Mouse (Mus musculus) heart, embryonic 13.5 days (tissue): ENCODE measurements around the gene Dync1li1. TPM values are rescaled to one million over a fixed set of nuclear protein-coding genes. Genes with fewer than 3 reads are reported as not detected.
"Not testable (repeated sequence)": the region's sequence is repeated elsewhere in the genome, so short reads cannot be mapped to it uniquely, and the experiment has no call there.

Source experiments
- ATAC-seq: fragments of 200-750 bp; cut with Nextera tagmentation; 2 replicates; pipeline ENCODE4 v1.8.0; 2017; ENCODE audit warnings: moderate TSS enrichment; ENCODE audit not compliant: insufficient number of reproducible peaks, low FRiP score, low TSS enrichment; ENCODE audit errors: extremely low read depth
- H3K27ac ChIP-seq: fragments of 300-500 bp; sonication (generic); replicated peaks from 2 replicates; pipeline ENCODE4 v1.5.1; 2015; ENCODE audit warnings: moderate library complexity, mild to moderate bottlenecking, inconsistent platforms
- H3K27me3 ChIP-seq: fragments of 300-500 bp; sonication (generic); replicated peaks from 2 replicates; pipeline ENCODE4 v1.6.1; 2015; ENCODE audit warnings: mild to moderate bottlenecking, inconsistent platforms
- H3K36me3 ChIP-seq: fragments of 300-500 bp; sonication (generic); 2 replicates; pipeline ENCODE4 v1.6.1; 2015; ENCODE audit warnings: mild to moderate bottlenecking, inconsistent platforms
- H3K4me1 ChIP-seq: fragments of 300-500 bp; sonication (generic); 2 replicates; pipeline ENCODE4 v1.6.1; 2015; ENCODE audit warnings: inconsistent platforms
- H3K4me2 ChIP-seq: fragments of 300-500 bp; sonication (generic); 2 replicates; pipeline ENCODE4 v1.6.1; 2015; ENCODE audit warnings: inconsistent platforms, mild to moderate bottlenecking, moderate library complexity
- H3K4me3 ChIP-seq: fragments of 300-500 bp; sonication (generic); 2 replicates; pipeline ENCODE4 v1.5.1; 2015; ENCODE audit warnings: moderate library complexity, mild to moderate bottlenecking, inconsistent platforms
- H3K9ac ChIP-seq: fragments of 300-500 bp; sonication (generic); 2 replicates; pipeline ENCODE4 v1.6.1; 2015; ENCODE audit warnings: inconsistent platforms, mild to moderate bottlenecking, moderate library complexity
- H3K9me3 ChIP-seq: fragments of 300-500 bp; sonication (generic); 2 replicates; pipeline ENCODE4 v1.6.1; 2016; ENCODE audit warnings: inconsistent platforms
- WGBS: fragments of 180-500 bp; shearing (Covaris S2); methylation state at CpG from one replicate; pipeline ENCODE4 v1.1.7; 2015; ENCODE audit warnings: mixed read lengths; 5-methylcytosine and 5-hydroxymethylcytosine counted together
- polyA plus RNA-seq: library from polyadenylated mRNA; unstranded; fragments of >200 nt; fragmentation: Nextera tagmentation; extraction: Ambion mirVana; gene quantifications from 2 replicates; pipeline ENCODE4 v1.2.1, GENCODE M21; 2015

The Dync1li1 gene
- polyA plus RNA-seq, 1 experiment from 2014 or later = 74.5 TPM

DNA sequence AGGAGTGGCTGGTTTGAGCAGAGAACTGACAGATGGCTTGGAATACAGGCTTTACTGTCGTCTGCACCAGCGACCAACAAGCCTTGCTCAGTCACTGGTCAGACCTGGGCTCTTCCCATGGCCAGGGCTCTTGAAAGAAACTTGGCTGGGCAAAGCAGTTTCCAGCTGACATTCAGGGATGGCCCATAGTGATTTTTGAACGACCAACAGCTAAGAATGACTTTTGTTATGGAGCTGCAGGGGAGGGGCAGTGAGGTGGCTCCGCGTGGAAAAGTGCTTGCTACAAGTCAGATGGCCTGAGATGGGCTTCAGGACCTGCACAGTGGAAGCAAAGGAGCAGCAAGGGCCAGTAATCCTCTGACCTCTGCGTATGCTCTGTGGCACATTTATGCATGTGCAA, 10.7 kb downstream of the Dync1li1 start:
- Histone ChIP-seq H3K4me1 (peaks cover 14% of the 10 kb centered on the region; the same call in 1 of the 2 replicates), H3K4me3 (no peak overlapping the region), H3K27me3 (no peaks in the 10 kb centered on the region), H3K4me2 (no peak overlapping the region), H3K9ac (no peak overlapping the region), H3K9me3 (no peaks in the 10 kb centered on the region), H3K36me3 (peaks cover 37% of the 10 kb centered on the region), H3K27ac (no peak overlapping the region)
- 75% methylated on average over 6 of the region's 6 CpGs for WGBS
- no peak for ATAC-seq

DNA sequence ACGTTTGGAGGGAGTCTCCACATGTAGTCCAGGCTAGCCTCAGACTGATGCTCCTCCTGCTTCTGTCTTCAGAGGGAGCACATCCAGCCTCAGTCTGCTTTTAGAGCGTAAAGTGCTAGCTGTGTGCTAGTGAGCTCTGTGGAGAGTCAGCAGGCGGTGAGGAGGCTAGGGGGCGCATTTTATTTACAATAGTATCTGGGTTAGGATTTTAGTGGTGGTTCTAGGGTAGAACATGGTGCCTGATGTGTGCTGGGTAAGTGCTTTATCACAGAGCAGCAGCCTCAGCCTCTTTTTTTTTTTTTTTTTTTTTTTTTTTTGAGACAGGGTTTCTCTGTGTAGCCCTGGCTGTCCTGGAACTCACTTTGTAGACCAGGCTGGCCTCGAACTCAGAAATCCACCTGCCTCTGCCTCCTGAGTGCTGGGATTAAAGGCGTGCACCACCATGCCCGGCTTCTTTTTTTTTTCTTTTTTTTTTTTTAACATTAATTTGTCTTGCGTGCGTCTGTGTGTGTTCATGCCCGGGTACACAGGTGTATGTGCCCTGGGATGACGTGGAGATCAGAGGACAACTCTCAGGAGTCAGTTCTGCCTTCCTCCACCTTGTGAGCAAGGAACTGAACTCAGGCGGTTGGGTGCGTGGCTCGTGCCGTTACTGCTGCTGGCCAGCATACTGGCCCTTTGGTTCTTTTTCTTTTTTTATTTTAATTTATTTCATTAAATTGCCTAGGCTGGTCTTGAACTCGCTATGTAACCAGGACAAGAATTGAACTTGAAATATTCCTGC, 11.5 kb downstream of the Dync1li1 start:
- Histone ChIP-seq H3K4me2 (no peak overlapping the region), H3K36me3 (peaks cover 35% of the 10 kb centered on the region), H3K4me3 (no peak overlapping the region), H3K4me1 (peaks cover 18% of the 10 kb centered on the region; the same call in 1 of the 2 replicates), H3K27me3 (no peaks in the 10 kb centered on the region), H3K27ac (no peak overlapping the region), H3K9ac (no peak overlapping the region), H3K9me3 (no peaks in the 10 kb centered on the region)
- WGBS = 91% methylated on average over 16 of the region's 16 CpGs
- ATAC-seq = no peak

GRCm38 (mm10) chr9:114701031-114701430, 12.4 kb downstream of the Dync1li1 start:
- 81% methylated on average over 2 of the region's 2 CpGs for WGBS

DNA sequence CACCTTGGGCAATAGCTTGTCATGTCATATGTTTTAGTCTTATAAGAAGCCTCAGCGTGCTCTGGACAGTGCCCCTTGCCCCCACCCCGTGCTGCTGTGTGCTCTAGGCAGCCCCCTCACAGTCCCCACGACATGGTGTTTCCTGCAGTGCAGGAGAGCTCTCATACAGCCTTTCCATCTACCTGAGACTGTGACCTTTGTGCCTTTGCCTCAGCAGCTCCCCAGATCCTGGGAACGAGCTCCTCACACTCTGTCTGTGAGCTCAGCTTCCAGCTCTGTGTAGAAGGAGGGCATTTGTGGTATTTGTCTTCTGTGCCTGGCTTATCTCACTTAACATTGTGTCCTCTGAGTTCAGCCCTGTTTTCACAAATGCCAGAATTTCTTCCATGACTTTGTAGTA, 13.3 kb downstream of the Dync1li1 start:
- no peak for ATAC-seq
- Histone ChIP-seq H3K36me3 (peaks cover 51% of the 10 kb centered on the region), H3K27ac (no peak overlapping the region), H3K27me3 (no peaks in the 10 kb centered on the region), H3K9ac (no peak overlapping the region), H3K9me3 (no peaks in the 10 kb centered on the region), H3K4me2 (no peak overlapping the region), H3K4me1 (peaks cover 18% of the 10 kb centered on the region; the same call in 1 of the 2 replicates), H3K4me3 (no peak overlapping the region)
- 77% methylated on average over 4 of the region's 4 CpGs for WGBS

More at GRCm38 (mm10) chr9:114701031-114701430, 12.4 kb downstream of the Dync1li1 start:
- peaks cover 18% of the 10 kb centered on the region; the same call in 1 of the 2 replicates for H3K4me1 ChIP-seq
- H3K36me3 ChIP-seq = peaks cover 45% of the 10 kb centered on the region
- H3K4me2 ChIP-seq = no peak overlapping the region
- peak overlapping the region; percentile 24; the same call in 1 of the 2 replicates for H3K27ac ChIP-seq
- H3K9ac ChIP-seq = no peak overlapping the region
- no peaks in the 10 kb centered on the region for H3K27me3 ChIP-seq
- ATAC-seq = no peak
- H3K9me3 ChIP-seq = no peaks in the 10 kb centered on the region
- H3K4me3 ChIP-seq = no peak overlapping the region

- Histone ChIP-seq H3K9ac (no peak overlapping the region), H3K9me3 (no peaks in the 10 kb centered on the region), H3K4me2 (no peak overlapping the region), H3K27me3 (no peaks in the 10 kb centered on the region), H3K4me3 (no peak overlapping the region), H3K27ac (no peak overlapping the region), H3K36me3 (peaks cover 83% of the 10 kb centered on the region), H3K4me1 (peaks cover 12% of the 10 kb centered on the region; the same call in 1 of the 2 replicates)
- no peak for ATAC-seq
- 66% methylated on average over 4 of the region's 4 CpGs for WGBS
These were observed 19.2 kb downstream of the Dync1li1 start for GRCm38 (mm10) chr9:114707805-114708204.

DNA sequence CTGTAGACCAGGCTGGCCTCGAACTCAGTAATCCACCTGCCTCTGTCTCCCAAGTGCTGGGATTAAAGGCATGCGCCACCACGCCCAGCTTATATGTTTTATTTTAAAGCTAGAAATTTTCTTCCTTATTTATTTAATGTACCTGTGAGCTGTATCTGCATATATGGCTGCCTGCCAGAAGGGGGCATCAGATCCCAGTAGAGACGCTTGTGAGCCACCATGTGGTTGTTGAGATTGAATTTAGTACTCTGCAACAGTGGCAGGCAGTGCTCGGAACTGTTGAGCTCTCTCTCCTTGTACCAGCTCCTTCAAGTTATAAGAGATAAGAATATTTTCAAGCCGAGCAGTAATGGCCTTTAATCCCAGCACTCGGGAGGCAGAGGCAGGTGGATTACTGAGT, 21.8 kb downstream of the Dync1li1 start:
- ATAC-seq = no peak
- Histone ChIP-seq H3K9ac (no peak overlapping the region), H3K36me3 (peaks cover 94% of the 10 kb centered on the region), H3K9me3 (no peaks in the 10 kb centered on the region), H3K4me2 (no peak overlapping the region), H3K4me3 (no peak overlapping the region), H3K27me3 (no peaks in the 10 kb centered on the region), H3K27ac (no peak overlapping the region), H3K4me1 (peaks cover 8% of the 10 kb centered on the region; the same call in 1 of the 2 replicates)
- WGBS = 75% methylated on average over 7 of the region's 7 CpGs

- no peak for ATAC-seq
- Histone ChIP-seq H3K36me3 (peaks cover 97% of the 10 kb centered on the region), H3K4me1 (no peaks in the 10 kb centered on the region), H3K27me3 (no peaks in the 10 kb centered on the region), H3K4me3 (no peak overlapping the region), H3K27ac (no peak overlapping the region), H3K9me3 (no peaks in the 10 kb centered on the region), H3K4me2 (no peak overlapping the region), H3K9ac (no peak overlapping the region)
- WGBS = 93% methylated on average over 7 of the region's 7 CpGs
These were observed 24.9 kb downstream of the Dync1li1 start for GRCm38 (mm10) chr9:114713481-114713880.

GRCm38 (mm10) chr9:114716677-114717331, 28.2 kb downstream of the Dync1li1 start:
- peaks cover 99% of the 10 kb centered on the region for H3K36me3 ChIP-seq
- H3K4me2 ChIP-seq = no peak overlapping the region
- no peak overlapping the region for H3K9ac ChIP-seq
- no peaks in the 10 kb centered on the region for H3K27me3 ChIP-seq
- 79% methylated on average over 18 of the region's 18 CpGs for WGBS
- no peaks in the 10 kb centered on the region for H3K4me1 ChIP-seq
- no peak overlapping the region for H3K27ac ChIP-seq
- no peak for ATAC-seq
- H3K9me3 ChIP-seq = no peaks in the 10 kb centered on the region
- no peak overlapping the region for H3K4me3 ChIP-seq

GRCm38 (mm10) chr9:114727315-114727714, 38.7 kb downstream of the Dync1li1 start:
- WGBS = 7% methylated on average over 3 of the region's 3 CpGs

DNA sequence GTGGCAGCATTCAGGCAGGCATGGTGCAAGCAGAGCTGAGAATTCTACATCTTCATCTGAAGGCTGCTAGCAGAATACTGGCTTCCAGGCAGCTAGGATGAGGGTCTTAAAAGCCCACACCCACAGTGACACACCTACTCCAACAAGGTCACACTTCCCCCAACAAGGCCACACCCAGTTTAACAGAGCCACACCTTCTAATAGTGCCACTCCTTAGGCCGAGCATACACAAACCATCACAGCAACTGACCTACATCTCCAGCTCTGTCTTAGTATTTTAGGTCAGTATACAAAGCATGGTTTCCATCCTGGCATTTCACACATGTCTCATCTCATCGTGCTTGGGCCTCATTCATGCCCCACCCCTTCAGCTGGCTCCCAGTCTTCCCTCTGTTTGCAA, 39.8 kb downstream of the Dync1li1 start:
- ATAC-seq, H3K27me3 ChIP-seq, H3K4me3 ChIP-seq, H3K9me3 ChIP-seq, H3K27ac ChIP-seq, H3K4me2 ChIP-seq, H3K9ac ChIP-seq: not testable (repeated sequence)
- WGBS = 48% methylated on average over 2 of the region's 2 CpGs
- peaks cover 22% of the 10 kb centered on the region for H3K36me3 ChIP-seq
- H3K4me1 ChIP-seq = peaks cover 22% of the 10 kb centered on the region

More at GRCm38 (mm10) chr9:114727315-114727714, 38.7 kb downstream of the Dync1li1 start:
- H3K4me2 ChIP-seq = no peak overlapping the region
- no peaks in the 10 kb centered on the region for H3K27me3 ChIP-seq
- H3K9ac ChIP-seq = no peak overlapping the region
- peaks cover 11% of the 10 kb centered on the region for H3K4me1 ChIP-seq
- no peak overlapping the region for H3K4me3 ChIP-seq
- H3K9me3 ChIP-seq = no peaks in the 10 kb centered on the region
- no peak for ATAC-seq
- H3K27ac ChIP-seq = no peak overlapping the region
- H3K36me3 ChIP-seq = peaks cover 33% of the 10 kb centered on the region

DNA sequence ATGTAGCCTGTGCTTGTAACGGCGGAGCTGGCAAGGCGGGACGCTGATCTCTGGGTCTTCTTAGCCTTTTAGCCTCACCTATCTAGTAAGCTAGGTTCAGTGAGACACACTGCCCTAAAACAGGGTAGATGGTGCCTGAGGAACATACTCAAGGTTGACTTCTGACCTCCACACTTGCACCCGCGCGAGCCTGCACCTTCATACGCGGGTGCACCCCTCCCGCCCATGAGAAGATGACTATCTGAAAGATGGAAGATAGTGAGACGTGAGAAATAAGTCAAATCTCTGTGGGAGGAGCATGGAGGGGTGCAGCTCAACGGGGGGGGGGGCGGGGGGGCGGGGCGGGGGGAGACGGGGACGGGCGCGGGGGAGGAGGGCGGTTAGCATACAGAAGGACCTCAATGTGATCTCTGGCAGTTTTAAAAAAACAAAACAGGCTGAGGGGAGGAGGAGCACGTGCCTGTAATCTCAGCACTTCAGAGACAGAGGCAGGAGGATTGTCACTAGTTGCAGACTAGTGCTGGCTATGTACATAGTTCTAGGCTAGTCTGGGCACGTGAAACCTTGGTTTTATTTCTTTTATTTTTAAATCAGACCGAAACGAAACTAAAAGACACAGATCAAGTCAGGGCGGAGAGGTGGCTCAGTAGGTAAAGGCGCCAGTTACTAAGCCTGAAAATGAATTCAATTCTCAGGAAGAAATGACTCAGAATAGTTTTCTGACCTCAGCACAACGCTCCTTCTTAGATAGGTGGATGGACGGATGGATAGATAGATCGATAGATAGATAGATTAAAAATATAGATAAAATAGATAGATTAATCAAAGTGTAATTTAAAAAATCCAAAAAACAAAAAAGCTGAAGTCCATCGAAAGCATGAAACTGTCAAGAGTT, 41.6 kb downstream of the Dync1li1 start:
- Histone ChIP-seq H3K9ac (peak overlapping the region; percentile 64; the same call in 1 of the 2 replicates), H3K4me1 (peaks cover 39% of the 10 kb centered on the region), H3K27me3 (no peaks in the 10 kb centered on the region), H3K4me2 (peak overlapping the region; percentile 89), H3K9me3 (no peaks in the 10 kb centered on the region), H3K27ac (no peak overlapping the region), H3K4me3 (peak overlapping the region; percentile 83), H3K36me3 (peaks cover 9% of the 10 kb centered on the region)
- WGBS = 24% methylated on average over 27 of the region's 30 CpGs
- no peak for ATAC-seq
